Mouse (Mus musculus) E14TG2a.4 (cell line): ENCODE measurements around the gene Eef1e1.

ENCODE experiments used
- H3K27me3 ChIP-seq: 2 replicates; pipeline ENCODE4 v1.6.1; 2014; ENCODE audit warnings: low read length, control low read depth; ENCODE audit not compliant: insufficient read depth
- H3K36me3 ChIP-seq: 2 replicates; pipeline ENCODE4 v1.6.1; 2014; ENCODE audit warnings: low read length, control low read depth; ENCODE audit not compliant: insufficient read depth
- H3K4me1 ChIP-seq: replicated peaks from 2 replicates; pipeline ENCODE4 v1.6.1; 2014; ENCODE audit warnings: low read depth, low read length, control low read depth
- H3K4me3 ChIP-seq: replicated peaks from 2 replicates; pipeline ENCODE4 v1.5.1; 2014; ENCODE audit warnings: mild to moderate bottlenecking, low read length
- H3K9me3 ChIP-seq: 2 replicates; pipeline ENCODE4 v1.6.1; 2014; ENCODE audit warnings: low read length, control low read depth
- CTCF ChIP-seq: conservative IDR thresholded peaks from 2 replicates; pipeline ENCODE4 v1.5.1; 2014; ENCODE audit warnings: low read length
- NANOG ChIP-seq: IDR thresholded peaks from 2 replicates; pipeline ENCODE4 v1.6.1; 2014; ENCODE audit warnings: borderline replicate concordance, low read length, mixed read lengths
- POU5F1 ChIP-seq: IDR thresholded peaks from 2 replicates; pipeline ENCODE4 v1.6.1; 2014; ENCODE audit warnings: low read length, borderline replicate concordance

Eef1e1 gene

DNA sequence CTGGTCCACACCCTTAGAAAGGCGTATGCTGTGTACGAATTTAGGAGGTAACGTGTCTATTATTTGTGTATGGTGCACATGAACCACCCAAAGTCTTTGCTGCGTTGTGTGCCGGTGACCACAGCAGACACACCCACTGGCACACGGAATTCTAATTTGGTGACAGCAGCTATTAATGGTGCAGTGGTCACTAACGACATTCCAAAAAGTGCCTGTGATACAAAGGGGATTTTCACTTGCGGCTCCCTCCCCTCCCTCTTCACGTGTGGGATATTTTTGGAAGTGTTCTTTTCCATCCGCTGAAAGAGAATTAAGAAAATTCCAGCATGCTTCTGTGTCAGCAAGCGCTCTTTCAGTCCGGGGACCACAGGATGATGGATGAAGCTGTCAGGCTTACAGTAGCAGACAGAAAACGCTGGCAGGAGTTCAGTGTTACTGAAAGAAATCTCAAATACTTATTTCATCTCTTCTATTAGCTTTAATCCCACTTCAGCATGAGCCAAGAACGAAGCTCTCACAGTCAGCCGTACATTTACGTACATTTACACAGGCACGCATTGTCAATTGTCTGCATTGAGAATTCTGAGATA lies 56.5 kb downstream of the Eef1e1 start:
- Histone ChIP-seq H3K4me1 (peaks cover 16% of the 10 kb centered on the region), H3K9me3 (no peaks in the 10 kb centered on the region), H3K36me3 (peaks cover 15% of the 10 kb centered on the region), H3K27me3 (no peaks in the 10 kb centered on the region), H3K4me3 (no peak overlapping the region)
- TF ChIP-seq POU5F1 = no peak
- no peak for TF ChIP-seq NANOG
- TF ChIP-seq CTCF = no peak

DNA sequence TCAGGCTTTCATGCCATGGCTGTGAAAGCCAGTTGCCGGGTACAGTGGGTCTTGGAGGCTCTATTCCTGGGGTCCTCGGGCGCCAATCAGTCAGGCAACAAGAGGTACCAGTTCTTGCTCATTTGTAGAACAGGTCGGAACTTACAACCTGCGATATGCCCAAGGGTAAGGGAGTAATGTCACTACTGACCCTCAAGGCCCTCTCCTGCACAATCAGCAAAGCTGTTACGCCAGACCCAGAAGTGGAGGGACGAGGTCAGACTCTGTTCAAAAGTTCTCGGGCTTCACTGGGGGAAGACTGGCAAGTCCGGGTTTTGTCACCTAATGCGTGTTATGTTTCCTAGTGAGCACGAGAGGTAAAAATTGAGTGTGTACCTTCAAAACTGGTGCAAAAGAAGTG lies 58.0 kb downstream of the Eef1e1 start:
- no peak for TF ChIP-seq POU5F1
- TF ChIP-seq CTCF = no peak
- TF ChIP-seq NANOG = no peak

DNA sequence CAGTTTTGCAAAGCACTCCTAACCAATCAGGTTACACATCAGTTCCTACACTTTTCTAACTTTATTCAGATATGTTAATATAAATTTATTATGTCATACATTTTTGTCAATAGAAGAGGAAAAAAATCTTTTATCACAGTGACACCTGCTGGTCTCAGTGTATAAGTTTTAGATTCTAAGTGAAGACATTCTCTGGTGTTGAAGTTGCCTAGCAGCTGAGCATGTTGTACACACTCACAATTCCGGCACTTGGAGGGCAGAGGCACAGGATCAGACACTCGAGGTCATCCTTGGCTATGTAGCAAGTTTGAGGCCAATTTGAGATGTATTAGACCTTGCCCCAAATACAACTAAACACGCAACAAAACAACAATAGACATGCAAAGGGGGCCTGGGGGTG lies 61.8 kb downstream of the Eef1e1 start:
- TF ChIP-seq POU5F1 (no peak), NANOG (no peak), CTCF (no peak)
- H3K4me1 ChIP-seq = peaks cover 3% of the 10 kb centered on the region; the same call in 1 of the 2 replicates
- H3K4me3 ChIP-seq = no peak overlapping the region
- H3K27me3 ChIP-seq = no peaks in the 10 kb centered on the region; the same call in 1 of the 2 replicates
- H3K36me3 ChIP-seq = 0 out of 2 replicates have a peak, but pooled peaks cover 1% of the 10 kb centered on the region
- no peaks in the 10 kb centered on the region for H3K9me3 ChIP-seq

More for the DNA sequence above, 58.0 kb downstream of the Eef1e1 start:
- Histone ChIP-seq H3K4me1 (peaks cover 16% of the 10 kb centered on the region), H3K9me3 (no peaks in the 10 kb centered on the region), H3K36me3 (peaks cover 15% of the 10 kb centered on the region), H3K4me3 (no peak overlapping the region), H3K27me3 (no peaks in the 10 kb centered on the region)

DNA sequence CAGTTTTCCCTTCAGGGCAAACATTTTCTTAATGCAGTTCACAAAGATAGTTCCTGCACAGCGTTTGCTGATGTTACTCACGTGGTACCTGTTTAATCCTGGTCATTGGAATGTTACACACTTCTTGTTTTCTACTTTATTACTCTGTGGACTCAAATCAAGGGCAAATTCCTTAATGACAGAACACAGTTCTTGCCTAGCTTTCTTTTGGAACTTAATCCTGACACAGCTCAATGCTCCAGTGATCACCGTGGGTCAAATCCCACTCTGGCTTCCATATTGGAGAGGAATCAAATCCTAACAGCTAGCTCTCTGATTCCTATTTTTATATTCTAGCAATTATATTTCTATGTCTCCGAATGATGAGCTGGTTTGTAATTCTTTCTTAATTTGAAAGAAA lies 62.4 kb downstream of the Eef1e1 start:
- Histone ChIP-seq H3K36me3 (no peaks in the 10 kb centered on the region), H3K9me3 (no peaks in the 10 kb centered on the region), H3K4me1 (0 out of 2 replicates have a peak, but pooled peaks cover 2% of the 10 kb centered on the region), H3K4me3 (no peak overlapping the region), H3K27me3 (no peaks in the 10 kb centered on the region; the same call in 1 of the 2 replicates)
- TF ChIP-seq POU5F1 (no peak), CTCF (no peak), NANOG (no peak)
